Mouse (Mus musculus) hindbrain, embryonic 10.5 days (tissue): ENCODE data around the gene Nenf. TPM values are rescaled to one million over a fixed set of nuclear protein-coding genes. Genes with fewer than 3 reads are reported as not detected.
A peak's percentile ranks its signal among the peaks of the same experiment; 100 is the strongest.

Experiments
- DNase-seq: peaks from one replicate; pipeline ENCODE4 v3.0.0-alpha.2; 2017; ENCODE audit warnings: low spot score
- H3K27ac ChIP-seq: fragments of 300-500 bp; sonication (generic); 2 replicates; pipeline ENCODE4 v1.5.1; 2016; ENCODE audit warnings: mild to moderate bottlenecking, moderate library complexity
- H3K27me3 ChIP-seq: fragments of 300-500 bp; sonication (generic); 2 replicates; pipeline ENCODE4 v1.6.1; 2016; ENCODE audit warnings: mild to moderate bottlenecking; ENCODE audit not compliant: poor library complexity, insufficient read depth, severe bottlenecking
- H3K36me3 ChIP-seq: fragments of 300-500 bp; sonication (generic); 2 replicates; pipeline ENCODE4 v1.6.1; 2016; ENCODE audit warnings: mild to moderate bottlenecking, moderate library complexity
- H3K4me1 ChIP-seq: fragments of 300-500 bp; sonication (generic); replicated peaks from 2 replicates; pipeline ENCODE4 v1.6.1; 2016; ENCODE audit warnings: mild to moderate bottlenecking
- H3K4me3 ChIP-seq: fragments of 300-500 bp; sonication (generic); 2 replicates; pipeline ENCODE4 v1.5.1; 2016; ENCODE audit warnings: mild to moderate bottlenecking, moderate library complexity
- H3K9me3 ChIP-seq: fragments of 300-500 bp; sonication (generic); 2 replicates; pipeline ENCODE4 v1.6.1; 2016; ENCODE audit warnings: mild to moderate bottlenecking, moderate library complexity
- WGBS: fragments of 180-500 bp; shearing (Covaris S2); methylation state at CpG from one replicate; pipeline ENCODE4 v1.1.7; 2016; 5-methylcytosine and 5-hydroxymethylcytosine counted together
- polyA plus RNA-seq: library from polyadenylated mRNA; unstranded; fragments of >200 nt; fragmentation: Nextera tagmentation; extraction: Ambion mirVana; gene quantifications from 2 replicates; pipeline ENCODE4 v1.2.1, GENCODE M21; 2016

The Nenf gene
- polyA plus RNA-seq, 1 experiment from 2014 or later, result 75.5 TPM

GRCm38 (mm10) chr1:191272660-191273059 is 45.3 kb downstream of the Nenf start:
- Histone ChIP-seq H3K27ac (no peak overlapping the region), H3K4me1 (peaks cover 24% of the 10 kb centered on the region), H3K9me3 (no peaks in the 10 kb centered on the region), H3K27me3 (no peaks in the 10 kb centered on the region), H3K4me3 (no peak overlapping the region), H3K36me3 (no peaks in the 10 kb centered on the region)
- WGBS, result 89% methylated on average over 3 of the region's 3 CpGs
- no peak for DNase-seq

GRCm38 (mm10) chr1:191269648-191269952 is 48.4 kb downstream of the Nenf start:
- Histone ChIP-seq H3K36me3 (no peaks in the 10 kb centered on the region), H3K27me3 (no peaks in the 10 kb centered on the region; the same call in 1 of the 2 replicates), H3K4me3 (no peak overlapping the region), H3K27ac (no peak overlapping the region), H3K4me1 (peaks cover 27% of the 10 kb centered on the region), H3K9me3 (no peaks in the 10 kb centered on the region)
- no peak for DNase-seq
- 69% methylated on average over 8 of the region's 8 CpGs for WGBS

- Histone ChIP-seq H3K27ac (no peak overlapping the region), H3K27me3 (no peaks in the 10 kb centered on the region; the same call in 1 of the 2 replicates), H3K4me1 (peaks cover 27% of the 10 kb centered on the region), H3K4me3 (no peak overlapping the region), H3K36me3 (no peaks in the 10 kb centered on the region), H3K9me3 (no peaks in the 10 kb centered on the region)
- no peak for DNase-seq
- 80% methylated on average over 5 of the region's 5 CpGs for WGBS
Measured at GRCm38 (mm10) chr1:191268797-191269647, 49.0 kb downstream of the Nenf start.

- Histone ChIP-seq H3K9me3 (no peaks in the 10 kb centered on the region), H3K36me3 (no peaks in the 10 kb centered on the region), H3K4me3 (no peak overlapping the region), H3K27me3 (no peaks in the 10 kb centered on the region; the same call in 1 of the 2 replicates), H3K4me1 (peaks cover 27% of the 10 kb centered on the region), H3K27ac (no peak overlapping the region)
- DNase-seq, result no peak
- WGBS, result 43% methylated on average over 5 of the region's 5 CpGs
Measured at GRCm38 (mm10) chr1:191267856-191268255, 50.1 kb downstream of the Nenf start.

- no peak for DNase-seq
- H3K27me3 ChIP-seq, result no peaks in the 10 kb centered on the region; the same call in 1 of the 2 replicates
- peaks cover 30% of the 10 kb centered on the region for H3K4me1 ChIP-seq
- WGBS, result 88% methylated on average over 5 of the region's 5 CpGs
- H3K9me3 ChIP-seq, result no peaks in the 10 kb centered on the region
- no peak overlapping the region for H3K27ac ChIP-seq
- H3K4me3 ChIP-seq, result no peak overlapping the region
- H3K36me3 ChIP-seq, result no peaks in the 10 kb centered on the region
Measured at GRCm38 (mm10) chr1:191267162-191267561, 50.8 kb downstream of the Nenf start.

GRCm38 (mm10) chr1:191263471-191263870 is 54.5 kb downstream of the Nenf start:
- H3K27me3 ChIP-seq, result no peaks in the 10 kb centered on the region; the same call in 1 of the 2 replicates

GRCm38 (mm10) chr1:191261861-191262260 is 56.1 kb downstream of the Nenf start:
- 17% methylated on average over 6 of the region's 6 CpGs for WGBS
- Histone ChIP-seq H3K27me3 (no peaks in the 10 kb centered on the region; the same call in 1 of the 2 replicates), H3K27ac (peak overlapping the region; percentile 77), H3K36me3 (no peaks in the 10 kb centered on the region), H3K4me1 (peaks cover 41% of the 10 kb centered on the region), H3K4me3 (no peak overlapping the region), H3K9me3 (no peaks in the 10 kb centered on the region)
- peak; percentile 30 for DNase-seq

More at GRCm38 (mm10) chr1:191263471-191263870, 54.5 kb downstream of the Nenf start:
- DNase-seq, result no peak
- no peak overlapping the region for H3K4me3 ChIP-seq
- H3K27ac ChIP-seq, result no peak overlapping the region
- 89% methylated on average over 5 of the region's 5 CpGs for WGBS
- no peaks in the 10 kb centered on the region for H3K9me3 ChIP-seq
- peaks cover 44% of the 10 kb centered on the region for H3K4me1 ChIP-seq
- H3K36me3 ChIP-seq, result no peaks in the 10 kb centered on the region

GRCm38 (mm10) chr1:191259661-191260060 is 58.3 kb downstream of the Nenf start:
- no peak for DNase-seq
- H3K4me3 ChIP-seq, result no peak overlapping the region
- H3K9me3 ChIP-seq, result no peaks in the 10 kb centered on the region
- H3K4me1 ChIP-seq, result peaks cover 41% of the 10 kb centered on the region
- H3K27me3 ChIP-seq, result no peaks in the 10 kb centered on the region; the same call in 1 of the 2 replicates
- 0 out of 2 replicates have a peak overlapping the region, but pooled peaks have one; percentile 50 for H3K27ac ChIP-seq
- 78% methylated on average over 5 of the region's 5 CpGs for WGBS
- no peaks in the 10 kb centered on the region for H3K36me3 ChIP-seq

GRCm38 (mm10) chr1:191259121-191259520 is 58.9 kb downstream of the Nenf start:
- Histone ChIP-seq H3K4me3 (no peak overlapping the region), H3K27me3 (no peaks in the 10 kb centered on the region; the same call in 1 of the 2 replicates), H3K9me3 (no peaks in the 10 kb centered on the region), H3K4me1 (peaks cover 46% of the 10 kb centered on the region), H3K27ac (no peak overlapping the region), H3K36me3 (no peaks in the 10 kb centered on the region)
- DNase-seq, result no peak
- 34% methylated on average over 7 of the region's 7 CpGs for WGBS

- Histone ChIP-seq H3K4me3 (no peak overlapping the region), H3K9me3 (no peaks in the 10 kb centered on the region), H3K4me1 (peaks cover 46% of the 10 kb centered on the region), H3K27me3 (no peaks in the 10 kb centered on the region), H3K27ac (no peak overlapping the region), H3K36me3 (no peaks in the 10 kb centered on the region)
- DNase-seq, result no peak
- 61% methylated on average over 3 of the region's 3 CpGs for WGBS
Measured at GRCm38 (mm10) chr1:191258521-191258920, 59.5 kb downstream of the Nenf start.

GRCm38 (mm10) chr1:191257981-191258380 is 60.0 kb downstream of the Nenf start:
- Histone ChIP-seq H3K27ac (no peak overlapping the region), H3K27me3 (no peaks in the 10 kb centered on the region), H3K4me1 (peaks cover 46% of the 10 kb centered on the region), H3K9me3 (no peaks in the 10 kb centered on the region), H3K36me3 (no peaks in the 10 kb centered on the region), H3K4me3 (no peak overlapping the region)
- WGBS, result 54% methylated on average over 2 of the region's 2 CpGs
- no peak for DNase-seq

GRCm38 (mm10) chr1:191257351-191257771 is 60.6 kb downstream of the Nenf start:
- Histone ChIP-seq H3K27me3 (no peaks in the 10 kb centered on the region), H3K4me3 (no peak overlapping the region), H3K4me1 (peaks cover 46% of the 10 kb centered on the region), H3K36me3 (no peaks in the 10 kb centered on the region), H3K9me3 (no peaks in the 10 kb centered on the region), H3K27ac (no peak overlapping the region)
- DNase-seq, result no peak
- 82% methylated on average over 3 of the region's 3 CpGs for WGBS
